Mouse (Mus musculus): ENCODE data around the gene Myh14.
A peak's percentile ranks its signal among the peaks of the same experiment; 100 is the strongest.

Gene Myh14

GRCm38 (mm10) chr7:44600691-44601262 is 69.9 kb downstream of the Myh14 start:
- DNase-seq (ENCODE audit: low read depth, low spot score), result no peak

GRCm38 (mm10) chr7:44598336-44598735 is 72.3 kb downstream of the Myh14 start:
- DNase-seq (ENCODE audit: low read depth, low spot score), result no peak

GRCm38 (mm10) chr7:44597666-44598065 is 73.0 kb downstream of the Myh14 start:
- no peak for DNase-seq (ENCODE audit: low read depth, low spot score)

- peak; percentile 67 for DNase-seq (ENCODE audit: low read depth, low spot score)
Observed at GRCm38 (mm10) chr7:44596996-44597538, 73.6 kb downstream of the Myh14 start.

GRCm38 (mm10) chr7:44596051-44596450 is 74.6 kb downstream of the Myh14 start:
- no peak for DNase-seq (ENCODE audit: low read depth, low spot score)

GRCm38 (mm10) chr7:44595131-44595561 is 75.5 kb downstream of the Myh14 start:
- no peak for DNase-seq (ENCODE audit: low read depth, low spot score)

- DNase-seq (ENCODE audit: low read depth, low spot score), result no peak
Observed at GRCm38 (mm10) chr7:44594291-44594690, 76.4 kb downstream of the Myh14 start.

- peak; percentile 94 for DNase-seq (ENCODE audit: low read depth, low spot score)
Observed at GRCm38 (mm10) chr7:44593775-44594174, 76.9 kb downstream of the Myh14 start.

- no peak for DNase-seq (ENCODE audit: low read depth, low spot score)
Observed at GRCm38 (mm10) chr7:44593051-44593450, 77.6 kb downstream of the Myh14 start.

- no peak for DNase-seq (ENCODE audit: low read depth, low spot score)
Observed at GRCm38 (mm10) chr7:44591348-44592116, 79.1 kb downstream of the Myh14 start.

- DNase-seq (ENCODE audit: low read depth, low spot score), result peak; percentile 99
Observed at GRCm38 (mm10) chr7:44590402-44591347, 80.0 kb downstream of the Myh14 start, which contains the start of gene Kcnc3. TSS of gene Kcnc3 (plus strand) at chr7:44590664.

- DNase-seq (ENCODE audit: low read depth, low spot score), result peak; percentile 78
Observed at GRCm38 (mm10) chr7:44589946-44590345, 80.7 kb downstream of the Myh14 start.

- peak; percentile 95 for DNase-seq (ENCODE audit: low read depth, low spot score)
Observed at GRCm38 (mm10) chr7:44589149-44589548, 81.5 kb downstream of the Myh14 start.

GRCm38 (mm10) chr7:44588338-44588737 is 82.3 kb downstream of the Myh14 start:
- peak; percentile 41 for DNase-seq (ENCODE audit: low read depth, low spot score)

GRCm38 (mm10) chr7:44587676-44588075 is 83.0 kb downstream of the Myh14 start:
- DNase-seq (ENCODE audit: low read depth, low spot score), result no peak

GRCm38 (mm10) chr7:44586930-44587329 is 83.7 kb downstream of the Myh14 start:
- peak; percentile 84 for DNase-seq (ENCODE audit: low read depth, low spot score)

- peak; percentile 63 for DNase-seq (ENCODE audit: low read depth, low spot score)
Observed at GRCm38 (mm10) chr7:44586518-44586917, 84.1 kb downstream of the Myh14 start.

GRCm38 (mm10) chr7:44585606-44586005 is 85.0 kb downstream of the Myh14 start:
- DNase-seq (ENCODE audit: low read depth, low spot score), result no peak

- DNase-seq (ENCODE audit: low read depth, low spot score), result no peak
Observed at GRCm38 (mm10) chr7:44584921-44585320, 85.7 kb downstream of the Myh14 start.

GRCm38 (mm10) chr7:44584265-44584804 is 86.3 kb downstream of the Myh14 start:
- no peak for DNase-seq (ENCODE audit: low read depth, low spot score)

GRCm38 (mm10) chr7:44583146-44583545 is 87.5 kb downstream of the Myh14 start:
- DNase-seq (ENCODE audit: low read depth, low spot score), result no peak

Data from ES-CJ7 (cell line).